Mouse (Mus musculus): ENCODE measurements around the gene Olfr933. TPM values are rescaled to one million over a fixed set of nuclear protein-coding genes. Genes with fewer than 3 reads are reported as not detected.

Gene Olfr933
- polyA plus RNA-seq (2015; fragmentation: Nextera tagmentation; extraction: Ambion mirVana), result not detected in 2 replicates

GRCm38 (mm10) chr9:38972013-38972412 lies at the start of gene Olfr933:
Gene Olfr933 (plus strand): TSS chr9:38972313.
- no peak within 1 kb of the TSS for H3K4me3 ChIP-seq (replicated peaks)
- no peaks in the 10 kb centered on the region for H3K36me3 ChIP-seq
- 63% methylated on average over 4 of the region's 4 CpGs for WGBS
- no peaks in the 10 kb centered on the region for H3K9me3 ChIP-seq (replicated peaks)
- no peaks in the 10 kb centered on the region for H3K27me3 ChIP-seq
- no peak for ATAC-seq (replicated peaks; ENCODE audit: low FRiP score)
- no peak within 1 kb of the TSS for H3K9ac ChIP-seq
- no peaks in the 10 kb centered on the region for H3K4me1 ChIP-seq
- H3K4me2 ChIP-seq, result no peak within 1 kb of the TSS
- no peak within 1 kb of the TSS for H3K27ac ChIP-seq

GRCm38 (mm10) chr9:38929509-38929908 lies 42.6 kb upstream of the Olfr933 start, which contains the start of gene Olfr930:
Gene Olfr930 (plus strand): TSS chr9:38929809.
- H3K9ac ChIP-seq, result no peak within 1 kb of the TSS
- H3K9me3 ChIP-seq (replicated peaks), result no peaks in the 10 kb centered on the region
- no peak within 1 kb of the TSS for H3K4me3 ChIP-seq (replicated peaks)
- H3K27me3 ChIP-seq, result no peaks in the 10 kb centered on the region
- no peak within 1 kb of the TSS for H3K4me2 ChIP-seq
- ATAC-seq (replicated peaks; ENCODE audit: low FRiP score), result no peak
- no peak within 1 kb of the TSS for H3K27ac ChIP-seq
- H3K36me3 ChIP-seq, result no peaks in the 10 kb centered on the region
- no peaks in the 10 kb centered on the region for H3K4me1 ChIP-seq

GRCm38 (mm10) chr9:38953401-38954123 lies 18.6 kb upstream of the Olfr933 start:
- Histone ChIP-seq H3K9me3 (replicated peaks) (no peaks in the 10 kb centered on the region), H3K9ac (no peak overlapping the region), H3K4me2 (peak overlapping the region; percentile 32), H3K27me3 (no peaks in the 10 kb centered on the region), H3K4me1 (no peaks in the 10 kb centered on the region), H3K27ac (no peak overlapping the region), H3K4me3 (replicated peaks) (peak overlapping the region; percentile 12; the same call in 1 of the 2 replicates), H3K36me3 (no peaks in the 10 kb centered on the region)
- 30% methylated on average over 7 of the region's 7 CpGs for WGBS
- no peak for ATAC-seq (replicated peaks; ENCODE audit: low FRiP score)

DNA sequence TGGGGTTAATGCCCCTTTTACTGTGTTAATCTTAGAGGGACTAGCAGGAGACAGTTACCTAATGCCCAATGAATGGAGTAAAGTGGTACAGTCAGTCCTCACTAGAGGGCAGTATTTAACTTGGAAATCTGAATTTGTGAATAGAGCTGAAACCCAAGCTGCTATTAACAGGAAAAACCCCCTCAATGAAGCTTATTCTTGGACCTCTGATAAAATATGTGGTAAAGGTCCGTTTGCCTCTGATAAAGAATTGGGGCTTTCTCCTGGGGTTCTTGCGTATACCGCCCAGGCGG lies 18.0 kb upstream of the Olfr933 start:
- 78% methylated on average over 4 of the region's 4 CpGs for WGBS
- Histone ChIP-seq H3K9ac (no peak overlapping the region), H3K4me2 (no peak overlapping the region), H3K4me1 (no peaks in the 10 kb centered on the region), H3K27ac (no peak overlapping the region), H3K4me3 (replicated peaks) (peak overlapping the region; percentile 12; the same call in 1 of the 2 replicates), H3K9me3 (replicated peaks) (no peaks in the 10 kb centered on the region), H3K36me3 (no peaks in the 10 kb centered on the region), H3K27me3 (no peaks in the 10 kb centered on the region)
- ATAC-seq (replicated peaks; ENCODE audit: low FRiP score), result no peak

DNA sequence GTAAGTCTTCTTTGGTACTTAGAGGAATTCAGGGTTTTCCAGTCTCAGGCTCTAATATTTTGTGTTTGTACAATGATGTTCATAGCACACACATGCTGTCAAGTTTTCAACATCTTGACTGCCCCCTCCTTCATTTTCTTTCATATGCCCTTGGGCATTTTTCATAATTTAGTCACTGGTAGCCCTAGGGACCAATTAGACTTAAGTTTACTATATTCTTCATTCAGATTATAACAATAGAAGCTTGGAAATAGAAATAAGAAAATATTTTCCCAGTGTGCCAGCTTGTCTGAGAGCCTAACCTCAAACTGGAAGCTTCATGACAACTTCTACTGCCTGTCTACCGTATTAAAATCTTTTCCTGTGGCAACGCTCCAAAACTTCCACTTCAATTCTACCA lies 16.1 kb downstream of the Olfr933 start, which contains the start of gene Olfr934:
Gene Olfr934, minus strand, starts transcription at position 101 of the 400 bp plus-strand sequence.
- no peaks in the 10 kb centered on the region for H3K27me3 ChIP-seq
- H3K27ac ChIP-seq, result no peak within 1 kb of the TSS
- no peak within 1 kb of the TSS for H3K4me3 ChIP-seq (replicated peaks)
- H3K36me3 ChIP-seq, result no peaks in the 10 kb centered on the region
- H3K9me3 ChIP-seq (replicated peaks), result no peaks in the 10 kb centered on the region
- 92% methylated on average over 2 of the region's 2 CpGs for WGBS
- H3K4me1 ChIP-seq, result no peaks in the 10 kb centered on the region
- H3K4me2 ChIP-seq, result no peak within 1 kb of the TSS
- ATAC-seq (replicated peaks; ENCODE audit: low FRiP score), result no peak
- no peak within 1 kb of the TSS for H3K9ac ChIP-seq

- Histone ChIP-seq H3K9me3 (replicated peaks) (no peaks in the 10 kb centered on the region), H3K4me3 (replicated peaks) (no peak within 1 kb of the TSS), H3K27ac (no peak within 1 kb of the TSS), H3K9ac (no peak within 1 kb of the TSS), H3K4me2 (no peak within 1 kb of the TSS), H3K36me3 (no peaks in the 10 kb centered on the region), H3K27me3 (no peaks in the 10 kb centered on the region), H3K4me1 (no peaks in the 10 kb centered on the region)
- 83% methylated on average over 2 of the region's 2 CpGs for WGBS
- ATAC-seq (replicated peaks; ENCODE audit: low FRiP score), result no peak
These were observed 27.5 kb downstream of the Olfr933 start, which contains the start of gene Olfr935 for GRCm38 (mm10) chr9:38999583-38999982. Gene Olfr935 (minus strand): TSS chr9:38999683.

DNA sequence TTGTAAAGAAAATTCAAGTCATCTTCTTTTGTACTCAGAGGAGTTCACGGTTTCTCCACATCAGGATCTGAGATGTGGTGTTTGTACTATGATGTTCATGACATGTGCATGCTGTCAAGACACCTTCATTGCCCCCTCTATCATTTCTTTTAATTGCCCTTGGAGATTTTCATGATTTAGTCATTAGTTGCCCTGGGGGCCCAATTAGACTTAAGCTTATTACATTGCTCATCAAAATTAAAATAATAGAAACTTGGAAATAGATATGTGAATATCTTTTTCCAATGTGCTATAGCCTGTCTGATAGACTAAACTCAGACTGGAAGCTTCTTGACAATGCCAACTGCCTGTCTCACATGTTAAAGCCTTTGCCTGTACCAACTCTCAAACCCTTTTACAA lies 51.2 kb downstream of the Olfr933 start, which contains the start of gene Olfr146:
Gene Olfr146, minus strand, starts transcription at position 101 of the 400 bp plus-strand sequence.
- H3K36me3 ChIP-seq, result no peaks in the 10 kb centered on the region
- no peaks in the 10 kb centered on the region for H3K9me3 ChIP-seq (replicated peaks)
- no peak within 1 kb of the TSS for H3K27ac ChIP-seq
- no peak within 1 kb of the TSS for H3K4me2 ChIP-seq
- no peak for ATAC-seq (replicated peaks; ENCODE audit: low FRiP score)
- no peaks in the 10 kb centered on the region for H3K27me3 ChIP-seq
- H3K9ac ChIP-seq, result no peak within 1 kb of the TSS
- WGBS, result 87% methylated on average over 1 of the region's 1 CpGs
- H3K4me1 ChIP-seq, result no peaks in the 10 kb centered on the region
- H3K4me3 ChIP-seq (replicated peaks), result no peak within 1 kb of the TSS

Other genes with a start within 250 kb of the Olfr933 start
- gene Olfr920, start 220.0 kb upstream of the Olfr933 start, polyA plus RNA-seq (2015; fragmentation: Nextera tagmentation; extraction: Ambion mirVana), result 0.03 TPM in 1 of 2 replicates, not detected in the other
- not detected in 2 replicates for gene Olfr921, start 199.2 kb upstream of the Olfr933 start, polyA plus RNA-seq (2015; fragmentation: Nextera tagmentation; extraction: Ambion mirVana)
- not detected in 2 replicates for gene Olfr922, start 157.7 kb upstream of the Olfr933 start, polyA plus RNA-seq (2015; fragmentation: Nextera tagmentation; extraction: Ambion mirVana)
- gene Olfr923, start 145.8 kb upstream of the Olfr933 start, polyA plus RNA-seq (2015; fragmentation: Nextera tagmentation; extraction: Ambion mirVana), result not detected in 2 replicates
- not detected in 2 replicates for gene Olfr924, start 127.9 kb upstream of the Olfr933 start, polyA plus RNA-seq (2015; fragmentation: Nextera tagmentation; extraction: Ambion mirVana)
- gene Olfr26, start 117.3 kb upstream of the Olfr933 start, polyA plus RNA-seq (2015; fragmentation: Nextera tagmentation; extraction: Ambion mirVana), result not detected in 2 replicates
- gene Olfr926, start 95.2 kb upstream of the Olfr933 start, polyA plus RNA-seq (2015; fragmentation: Nextera tagmentation; extraction: Ambion mirVana), result not detected in 2 replicates
- not detected in 2 replicates for gene Olfr930, start 42.5 kb upstream of the Olfr933 start, polyA plus RNA-seq (2015; fragmentation: Nextera tagmentation; extraction: Ambion mirVana)
- not detected in 2 replicates for gene Olfr934, start 16.0 kb downstream of the Olfr933 start, polyA plus RNA-seq (2015; fragmentation: Nextera tagmentation; extraction: Ambion mirVana)
- gene Olfr935, start 27.4 kb downstream of the Olfr933 start, polyA plus RNA-seq (2015; fragmentation: Nextera tagmentation; extraction: Ambion mirVana), result not detected in 2 replicates
- not detected in 2 replicates for gene Olfr146, start 51.1 kb downstream of the Olfr933 start, polyA plus RNA-seq (2015; fragmentation: Nextera tagmentation; extraction: Ambion mirVana)
- not detected in 2 replicates for gene Olfr937, start 92.6 kb downstream of the Olfr933 start, polyA plus RNA-seq (2015; fragmentation: Nextera tagmentation; extraction: Ambion mirVana)
- not detected in 2 replicates for gene Olfr938, start 106.6 kb downstream of the Olfr933 start, polyA plus RNA-seq (2015; fragmentation: Nextera tagmentation; extraction: Ambion mirVana)
- not detected in 2 replicates for gene Olfr27, start 155.8 kb downstream of the Olfr933 start, polyA plus RNA-seq (2015; fragmentation: Nextera tagmentation; extraction: Ambion mirVana)
- gene Olfr943, start 194.0 kb downstream of the Olfr933 start, polyA plus RNA-seq (2015; fragmentation: Nextera tagmentation; extraction: Ambion mirVana), result not detected in 2 replicates
- not detected in 2 replicates for gene Olfr944, start 229.6 kb downstream of the Olfr933 start, polyA plus RNA-seq (2015; fragmentation: Nextera tagmentation; extraction: Ambion mirVana)

Data from kidney, embryonic 15.5 days (tissue).